Mouse (Mus musculus): Measurements from ENCODE around the gene Limk2. TPM values are rescaled to one million over a fixed set of nuclear protein-coding genes. Genes with fewer than 3 reads are reported as not detected.

Limk2 gene
- polyA plus RNA-seq, 2 experiments from 2014 or later: 77.7 to 78.9 TPM

- ATAC-seq: no peak
Measured at GRCm38 (mm10) chr11:3370162-3370561, 38.8 kb downstream of the Limk2 start.

- ATAC-seq: no peak
Measured at GRCm38 (mm10) chr11:3369449-3369848, 39.5 kb downstream of the Limk2 start.

GRCm38 (mm10) chr11:3368983-3369382 lies 40.0 kb downstream of the Limk2 start:
- no peak for ATAC-seq

- no peak for ATAC-seq
Measured at GRCm38 (mm10) chr11:3366411-3366810, 42.6 kb downstream of the Limk2 start.

- ATAC-seq: no peak
Measured at GRCm38 (mm10) chr11:3362854-3363253, 46.1 kb downstream of the Limk2 start.

GRCm38 (mm10) chr11:3352990-3353585 lies 55.9 kb downstream of the Limk2 start:
- no peak for ATAC-seq

DNA sequence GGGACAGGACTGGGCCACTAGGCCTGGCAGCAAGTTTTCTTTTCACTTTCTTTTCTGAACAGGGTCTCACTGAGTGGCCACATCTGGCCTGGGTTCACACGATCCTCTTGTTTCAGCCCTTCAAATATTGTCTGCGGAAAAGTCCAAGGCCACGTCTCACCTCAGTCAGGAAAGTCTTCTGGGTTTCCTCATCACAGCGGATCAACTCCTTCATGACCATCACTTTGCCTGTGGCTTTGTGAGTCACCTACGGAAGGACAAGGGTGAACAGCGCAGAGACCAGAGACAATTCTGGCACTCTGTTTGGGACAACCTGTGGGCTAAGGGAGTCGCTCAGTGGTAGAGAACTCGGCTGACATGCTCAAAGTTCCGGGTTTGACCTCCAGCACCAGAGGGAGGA lies 56.9 kb downstream of the Limk2 start:
- no peak for ATAC-seq

DNA sequence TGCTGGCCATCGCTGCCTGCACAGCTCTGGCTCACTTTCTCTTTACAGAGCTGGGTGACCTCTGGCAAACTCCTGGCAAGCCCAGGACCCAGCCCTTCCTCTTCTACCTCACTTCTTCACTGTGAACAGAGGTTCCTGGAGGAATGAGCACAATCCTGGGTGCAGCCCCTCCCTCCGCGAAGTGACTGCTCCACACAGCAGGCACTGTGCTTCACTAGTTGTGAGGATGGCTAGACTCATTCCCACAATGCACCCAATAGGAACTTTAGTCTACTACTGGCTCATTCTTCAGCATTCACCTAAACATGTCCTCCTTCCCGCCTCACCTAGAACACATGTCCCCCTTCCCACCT lies 59.7 kb downstream of the Limk2 start:
- no peak for ATAC-seq

DNA sequence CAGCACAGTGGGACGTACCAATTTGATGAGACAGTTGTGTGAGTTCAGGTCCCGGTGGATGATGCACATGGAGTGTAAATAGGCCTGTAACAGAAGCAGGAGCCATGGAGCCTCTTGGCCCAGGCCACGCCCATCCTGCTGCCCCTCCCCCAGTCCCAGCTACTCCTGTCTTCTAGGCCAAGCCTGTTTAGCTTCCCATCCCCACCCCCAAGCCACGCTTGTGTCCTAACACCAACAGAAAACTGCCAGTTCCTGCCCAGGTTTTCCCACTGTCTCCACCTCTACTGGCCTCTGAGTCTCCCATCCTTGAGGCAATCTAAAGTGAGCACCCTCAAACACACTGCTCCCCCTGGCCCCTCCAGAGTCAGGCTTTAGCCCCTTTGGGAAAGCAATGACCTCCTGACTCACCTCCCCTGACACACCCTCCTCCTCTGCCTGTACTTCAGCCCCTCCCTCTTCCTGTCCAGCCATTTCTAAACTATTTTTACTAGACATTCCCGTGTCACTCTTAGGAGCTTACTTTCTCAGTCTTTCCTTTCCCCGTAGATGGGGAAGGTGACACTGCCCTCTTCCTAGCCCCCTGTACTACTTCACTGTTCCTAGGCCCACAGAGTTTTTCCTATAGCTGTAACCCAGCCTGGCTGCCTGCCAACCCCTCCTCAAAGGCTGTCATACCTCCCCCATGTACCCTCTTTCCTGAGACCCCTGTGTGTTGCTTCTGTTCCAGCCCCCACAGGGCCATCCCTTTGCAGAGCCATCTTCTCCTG lies 60.2 kb downstream of the Limk2 start:
- ATAC-seq: no peak

- no peak for ATAC-seq
Measured at GRCm38 (mm10) chr11:3347835-3348195, 61.2 kb downstream of the Limk2 start.

- ATAC-seq: peak; percentile 47
Measured at GRCm38 (mm10) chr11:3347091-3347834, 61.7 kb downstream of the Limk2 start.

DNA sequence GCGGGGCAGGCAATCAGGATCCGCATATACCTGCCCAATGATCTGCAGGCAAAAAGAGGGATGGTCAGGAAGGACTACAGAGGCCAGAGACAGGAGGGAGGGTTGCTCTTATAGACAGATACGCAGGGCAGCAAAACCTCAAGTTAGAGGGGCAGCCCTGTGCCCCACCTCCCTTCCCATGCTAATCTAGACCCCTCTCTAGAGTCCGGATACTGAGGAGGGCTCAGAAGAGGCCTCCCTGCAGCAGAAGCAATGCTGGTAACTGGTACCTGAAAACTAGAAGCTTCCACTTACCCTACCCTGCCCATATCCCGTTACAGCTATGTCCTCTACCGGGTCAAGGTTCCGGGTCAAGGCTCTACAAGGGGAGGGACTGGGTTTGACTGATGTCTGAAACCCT lies 62.6 kb downstream of the Limk2 start:
- no peak for ATAC-seq

DNA sequence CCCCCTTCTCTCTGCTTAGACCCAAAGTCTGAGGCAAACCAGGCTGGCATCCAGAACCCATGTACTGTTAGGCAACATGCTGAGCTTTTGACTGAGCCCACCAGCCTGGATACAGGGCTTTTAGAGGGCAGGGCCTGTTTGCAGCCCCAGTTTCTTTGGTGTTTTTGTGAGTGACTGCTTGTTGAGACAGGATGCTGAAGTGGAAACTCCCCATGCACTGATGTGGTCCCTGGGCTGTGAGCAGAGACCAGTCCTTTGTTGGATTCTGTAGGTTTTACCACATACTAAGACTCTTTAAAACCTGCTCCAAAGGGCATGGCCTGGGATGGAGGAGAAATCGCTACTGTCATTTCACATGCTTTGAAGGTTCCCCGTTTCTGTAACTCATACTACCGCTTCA lies 64.1 kb downstream of the Limk2 start:
- ATAC-seq: peak; percentile 78

DNA sequence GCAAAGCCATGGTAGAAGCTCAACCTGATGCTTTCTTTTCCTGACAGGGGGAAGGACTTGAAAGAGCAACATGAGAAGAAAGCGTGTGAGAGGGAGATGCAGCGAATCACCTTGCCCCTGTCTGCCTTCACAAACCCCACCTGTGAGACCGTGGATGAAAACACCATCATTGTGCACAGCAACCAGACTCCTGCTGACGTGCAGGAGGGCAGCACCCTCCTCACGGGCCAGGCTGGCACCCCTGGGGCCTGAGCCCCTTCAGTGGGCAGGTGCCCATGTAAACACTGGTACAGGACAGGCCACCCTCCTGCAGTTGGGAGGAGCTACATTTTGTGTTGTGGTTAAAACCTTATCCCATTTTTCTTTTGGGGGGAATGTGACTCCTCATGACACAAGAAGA lies 67.5 kb downstream of the Limk2 start:
- ATAC-seq: no peak

DNA sequence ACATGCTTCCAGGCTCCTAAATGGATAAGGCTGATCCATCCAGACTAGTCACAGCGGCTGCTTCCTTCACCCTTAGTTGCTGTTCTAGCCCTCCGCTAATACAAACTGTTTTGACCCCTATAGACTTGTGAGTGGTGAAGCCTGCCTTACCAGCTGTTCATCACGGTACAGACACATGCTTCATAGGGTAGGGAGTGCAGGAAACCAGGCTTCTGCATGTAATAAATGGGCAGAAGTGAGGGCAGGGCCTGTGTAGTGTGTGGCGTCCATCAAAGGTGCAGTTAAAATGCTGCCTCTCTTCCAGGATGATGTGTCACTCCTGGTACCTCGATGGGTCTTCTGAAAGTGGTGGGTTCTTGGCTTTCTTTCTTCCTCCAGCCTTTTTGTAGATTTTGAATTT lies 71.0 kb downstream of the Limk2 start:
- no peak for ATAC-seq

DNA sequence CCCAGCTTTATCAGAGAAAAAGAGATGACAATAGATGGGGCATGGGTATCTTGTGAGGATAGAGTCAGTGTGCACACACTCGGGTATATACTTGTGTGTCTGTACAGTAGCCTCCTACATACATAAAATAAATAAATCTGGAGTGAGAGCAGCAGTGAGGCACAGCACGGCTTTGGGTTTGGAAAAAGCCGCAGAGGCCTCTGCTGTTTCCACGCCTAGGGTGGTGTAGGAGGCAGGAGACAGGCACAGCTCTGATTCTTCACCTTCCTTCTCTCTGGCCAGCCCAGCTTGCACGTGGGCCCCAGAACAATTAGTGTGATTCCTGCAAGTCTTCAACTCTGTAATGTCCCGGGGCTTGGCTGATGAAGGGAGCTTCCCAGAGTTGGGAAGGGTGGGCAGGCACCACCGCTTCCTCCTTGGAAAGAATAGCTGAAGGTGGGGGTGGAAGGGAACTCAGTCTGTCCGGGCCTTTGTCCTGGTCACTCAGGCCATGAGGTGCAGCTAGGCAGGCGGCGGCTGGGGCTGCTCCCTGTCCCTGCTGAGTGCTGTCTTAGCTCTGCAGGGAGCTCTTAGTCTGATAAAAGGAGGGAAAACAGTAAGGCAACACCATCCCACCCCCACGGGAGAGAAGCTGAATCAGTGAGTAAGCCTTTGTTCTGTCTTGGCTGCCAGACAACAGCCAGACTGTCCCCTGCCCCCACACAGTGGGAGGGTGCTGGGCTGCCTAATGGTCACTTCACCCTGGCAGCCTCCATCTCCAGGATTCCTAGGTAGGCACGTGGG lies 71.6 kb downstream of the Limk2 start:
- ATAC-seq: no peak

- no peak for ATAC-seq
Measured at GRCm38 (mm10) chr11:3336602-3337001, 72.4 kb downstream of the Limk2 start.

- peak; percentile 68 for ATAC-seq
Measured at GRCm38 (mm10) chr11:3335651-3336216, 73.3 kb downstream of the Limk2 start.

DNA sequence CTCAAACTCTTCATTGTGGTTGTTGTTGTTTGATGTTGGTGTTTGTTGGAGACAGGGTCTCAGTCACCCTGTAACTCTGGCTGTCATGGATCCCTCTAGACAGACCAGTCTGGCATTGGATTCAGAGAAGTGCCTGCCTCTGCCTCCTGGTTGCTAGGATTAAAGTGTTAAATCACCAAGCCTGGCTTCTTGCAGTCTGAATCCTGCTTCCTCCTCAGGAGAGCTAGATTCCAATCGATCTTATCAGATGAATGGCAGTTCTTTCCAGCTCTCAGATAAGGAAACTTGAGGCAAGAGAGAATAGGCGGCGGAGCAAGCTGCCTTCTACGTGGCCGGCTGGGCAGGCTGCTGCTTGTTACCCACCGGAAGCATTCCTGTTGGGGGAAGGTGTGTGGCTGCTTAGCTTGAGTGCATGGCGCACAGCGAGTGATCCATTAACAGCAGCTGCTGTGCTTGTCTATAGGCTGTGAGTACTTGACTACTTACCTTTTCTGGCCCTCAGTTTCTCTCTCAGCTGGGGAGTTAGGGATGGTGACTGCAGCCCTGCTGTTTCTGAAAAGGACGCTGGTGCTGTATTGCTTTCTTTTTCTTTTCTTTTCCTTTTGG lies 74.2 kb downstream of the Limk2 start:
- ATAC-seq: no peak

DNA sequence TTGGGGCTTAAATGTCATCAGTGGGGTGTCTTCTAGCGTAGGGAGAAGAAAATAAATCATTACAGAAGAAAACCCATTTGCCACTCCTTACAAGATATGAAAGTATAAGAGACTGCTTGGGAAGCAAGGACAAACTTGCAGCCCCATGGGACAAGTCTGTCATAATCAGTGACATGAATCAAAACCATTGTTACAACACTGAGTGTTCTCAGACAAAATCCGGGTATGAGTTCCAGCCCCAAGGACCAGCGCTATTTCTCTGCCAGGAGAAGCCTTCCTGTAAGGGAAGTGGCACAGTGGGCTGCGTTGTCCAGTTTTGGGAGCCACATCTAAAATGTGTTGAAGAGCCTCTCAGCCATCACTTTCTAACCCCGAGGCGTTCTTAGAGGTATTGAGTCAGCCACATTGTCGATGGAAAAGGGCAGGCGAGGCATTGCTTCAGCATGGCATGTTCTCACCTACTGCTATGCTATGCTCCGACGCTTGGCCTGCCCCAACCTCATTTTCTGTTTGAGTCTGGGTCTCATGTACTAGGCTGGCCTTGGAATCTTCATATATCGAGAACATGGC lies 74.8 kb downstream of the Limk2 start:
- no peak for ATAC-seq

- no peak for ATAC-seq
Measured at GRCm38 (mm10) chr11:3333111-3333695, 75.8 kb downstream of the Limk2 start.
